Mouse (Mus musculus) midbrain, embryonic 16.5 days (tissue): ENCODE measurements at regions not wholly inside any gene's neighbourhood (a gene's known extent, or its start where the extent isn't known, plus 50 kb on each side); places are given as distances from the start of the nearest gene placed in this dataset.
A peak's percentile ranks its signal among the peaks of the same experiment; 100 is the strongest.

ENCODE experiments used
- ATAC-seq: fragments of 200-750 bp; cut with Nextera tagmentation; 2 replicates; pipeline ENCODE4 v1.8.0; 2017; ENCODE audit warnings: moderate TSS enrichment
- H3K27ac ChIP-seq: fragments of 300-500 bp; sonication (generic); 2 replicates; pipeline ENCODE4 v1.5.1; 2014; ENCODE audit warnings: mild to moderate bottlenecking, low read length, mixed read lengths
- H3K27me3 ChIP-seq: fragments of 300-500 bp; sonication (generic); 2 replicates; pipeline ENCODE4 v1.6.1; 2014; ENCODE audit warnings: low read depth, low read length, mixed read lengths; ENCODE audit not compliant: control insufficient read depth, insufficient read depth
- H3K36me3 ChIP-seq: fragments of 300-500 bp; sonication (generic); 2 replicates; pipeline ENCODE4 v1.6.1; 2014; ENCODE audit warnings: mild to moderate bottlenecking, low read length, moderate library complexity, mixed read lengths; ENCODE audit not compliant: control insufficient read depth, insufficient read depth
- H3K4me1 ChIP-seq: fragments of 300-500 bp; sonication (generic); 2 replicates; pipeline ENCODE4 v1.6.1; 2014; ENCODE audit warnings: mild to moderate bottlenecking, low read length, mixed read lengths; ENCODE audit not compliant: control insufficient read depth, insufficient read depth
- H3K4me2 ChIP-seq: fragments of 300-500 bp; sonication (generic); 2 replicates; pipeline ENCODE4 v1.6.1; 2014; ENCODE audit warnings: mild to moderate bottlenecking, low read length, mixed read lengths
- H3K4me3 ChIP-seq: fragments of 300-500 bp; sonication (generic); 2 replicates; pipeline ENCODE4 v1.5.1; 2014; ENCODE audit warnings: low read depth, mild to moderate bottlenecking, low read length, moderate library complexity, mixed read lengths
- H3K9ac ChIP-seq: fragments of 300-500 bp; sonication (generic); 2 replicates; pipeline ENCODE4 v1.6.1; 2014; ENCODE audit warnings: low read depth, low read length, mixed read lengths
- H3K9me3 ChIP-seq: fragments of 300-500 bp; sonication (generic); replicated peaks from 2 replicates; pipeline ENCODE4 v1.6.1; 2014; ENCODE audit warnings: mild to moderate bottlenecking, low read length, mixed read lengths; ENCODE audit not compliant: control insufficient read depth, poor library complexity, severe bottlenecking
- WGBS: fragments of 180-500 bp; shearing (Covaris S2); extraction: QIAGEN DNeasy Blood & Tissue Kit; methylation state at CpG from one replicate; pipeline ENCODE4 v1.1.7; 2014; 5-methylcytosine and 5-hydroxymethylcytosine counted together

- no peaks in the 10 kb centered on the region for H3K4me1 ChIP-seq
- no peaks in the 10 kb centered on the region for H3K36me3 ChIP-seq
- H3K9ac ChIP-seq: no peak overlapping the region
- H3K27me3 ChIP-seq: no peaks in the 10 kb centered on the region
- H3K4me2 ChIP-seq: no peak overlapping the region
- 59% methylated on average over 4 of the region's 4 CpGs for WGBS
- no peaks in the 10 kb centered on the region for H3K9me3 ChIP-seq
- no peak overlapping the region for H3K27ac ChIP-seq
- ATAC-seq: no peak
- no peak overlapping the region for H3K4me3 ChIP-seq
Observed at GRCm38 (mm10) chr3:137517433-137517832, 104.0 kb upstream of the Ddit4l start.

DNA sequence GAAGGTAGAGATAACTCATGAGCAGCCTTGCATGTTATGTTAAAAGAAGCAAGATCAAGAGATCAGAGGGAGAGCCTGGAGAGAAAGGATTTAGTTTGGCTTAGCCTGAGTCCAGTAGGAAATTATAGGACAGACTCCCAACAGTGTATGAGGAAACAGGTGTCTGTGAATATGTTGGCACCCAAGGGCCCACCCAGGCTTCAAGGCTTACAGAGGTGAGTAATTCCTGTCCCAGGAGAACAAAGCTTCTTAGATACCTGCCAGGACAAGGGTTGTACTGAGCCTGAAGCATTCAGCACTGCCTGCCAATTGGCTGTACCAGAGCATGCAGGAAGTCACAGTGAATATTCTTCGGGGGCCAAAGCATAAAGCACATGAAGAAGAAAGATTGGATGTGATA, 101.2 kb upstream of the Ddit4l start:
- Histone ChIP-seq H3K4me2 (no peak overlapping the region), H3K4me1 (no peaks in the 10 kb centered on the region), H3K36me3 (no peaks in the 10 kb centered on the region), H3K9me3 (no peaks in the 10 kb centered on the region), H3K27me3 (no peaks in the 10 kb centered on the region), H3K9ac (no peak overlapping the region), H3K4me3 (no peak overlapping the region), H3K27ac (no peak overlapping the region)
- ATAC-seq: no peak
- 100% methylated on average over 1 of the region's 1 CpGs for WGBS

- no peaks in the 10 kb centered on the region for H3K27me3 ChIP-seq
- H3K4me2 ChIP-seq: no peak overlapping the region
- H3K9ac ChIP-seq: no peak overlapping the region
- no peak overlapping the region for H3K4me3 ChIP-seq
- H3K9me3 ChIP-seq: no peaks in the 10 kb centered on the region
- H3K36me3 ChIP-seq: no peaks in the 10 kb centered on the region
- peaks cover 9% of the 10 kb centered on the region for H3K4me1 ChIP-seq
- H3K27ac ChIP-seq: no peak overlapping the region
- ATAC-seq: no peak
- WGBS: 78% methylated on average over 12 of the region's 12 CpGs
Observed at GRCm38 (mm10) chr3:137525606-137526575, 95.5 kb upstream of the Ddit4l start.

- no peaks in the 10 kb centered on the region for H3K27me3 ChIP-seq
- no peak for ATAC-seq
- no peaks in the 10 kb centered on the region for H3K36me3 ChIP-seq
- H3K4me2 ChIP-seq: no peak overlapping the region
- H3K27ac ChIP-seq: no peak overlapping the region
- 64% methylated on average over 2 of the region's 2 CpGs for WGBS
- H3K9ac ChIP-seq: no peak overlapping the region
- H3K4me1 ChIP-seq: peaks cover 9% of the 10 kb centered on the region
- no peaks in the 10 kb centered on the region for H3K9me3 ChIP-seq
- H3K4me3 ChIP-seq: no peak overlapping the region
Observed at GRCm38 (mm10) chr3:137529592-137529960, 91.8 kb upstream of the Ddit4l start.

DNA sequence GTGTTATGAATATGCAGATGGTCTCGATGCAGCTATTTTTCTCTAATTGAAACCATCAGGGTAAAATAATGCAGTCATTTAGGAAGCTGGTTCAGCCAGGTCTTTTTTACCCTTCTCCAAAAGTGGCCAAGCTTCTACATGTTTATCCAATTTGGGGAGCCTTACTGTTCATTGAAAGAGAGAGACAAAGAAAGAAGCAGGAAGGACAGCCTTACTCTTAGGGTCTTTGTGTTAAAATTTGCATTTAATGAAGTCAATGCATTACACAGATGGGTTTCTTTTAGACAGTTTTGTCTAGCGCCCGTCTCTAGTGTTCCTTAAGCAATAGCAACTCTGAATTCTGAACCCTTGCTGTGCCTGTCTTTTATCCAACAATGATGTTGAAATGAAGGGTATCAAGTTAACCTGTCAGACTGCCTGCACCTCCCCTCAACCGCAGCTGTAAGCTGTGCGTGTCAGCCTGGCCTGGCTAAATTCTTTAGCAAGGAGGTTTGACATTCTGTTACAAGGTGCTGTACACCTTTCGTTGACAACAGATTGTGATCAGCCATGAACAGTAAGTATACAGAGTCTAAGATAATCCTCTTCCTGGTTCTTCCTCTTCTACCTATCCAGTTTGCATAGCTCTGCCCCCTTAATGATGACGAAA, 91.3 kb upstream of the Ddit4l start:
- no peak overlapping the region for H3K4me3 ChIP-seq
- H3K27me3 ChIP-seq: no peaks in the 10 kb centered on the region
- peaks cover 9% of the 10 kb centered on the region for H3K4me1 ChIP-seq
- no peaks in the 10 kb centered on the region for H3K36me3 ChIP-seq
- H3K9ac ChIP-seq: no peak overlapping the region
- ATAC-seq: no peak
- H3K27ac ChIP-seq: peak overlapping the region; percentile 40; the same call in 1 of the 2 replicates
- no peaks in the 10 kb centered on the region for H3K9me3 ChIP-seq
- no peak overlapping the region for H3K4me2 ChIP-seq
- WGBS: 32% methylated on average over 7 of the region's 7 CpGs

- no peak overlapping the region for H3K4me3 ChIP-seq
- H3K4me2 ChIP-seq: no peak overlapping the region
- H3K9ac ChIP-seq: no peak overlapping the region
- H3K27ac ChIP-seq: no peak overlapping the region
- no peaks in the 10 kb centered on the region for H3K4me1 ChIP-seq
- no peaks in the 10 kb centered on the region for H3K36me3 ChIP-seq
- H3K9me3 ChIP-seq: no peaks in the 10 kb centered on the region
- H3K27me3 ChIP-seq: peaks cover 10% of the 10 kb centered on the region
- no peak for ATAC-seq
- 81% methylated on average over 3 of the region's 3 CpGs for WGBS
Observed at GRCm38 (mm10) chr3:137541666-137542065, 79.7 kb upstream of the Ddit4l start.

GRCm38 (mm10) chr3:137542343-137542742, 79.1 kb upstream of the Ddit4l start:
- ATAC-seq: no peak
- Histone ChIP-seq H3K9me3 (no peaks in the 10 kb centered on the region), H3K9ac (no peak overlapping the region), H3K27ac (no peak overlapping the region), H3K4me2 (no peak overlapping the region), H3K4me1 (peaks cover 1% of the 10 kb centered on the region; the same call in 1 of the 2 replicates), H3K27me3 (peaks cover 13% of the 10 kb centered on the region), H3K4me3 (no peak overlapping the region), H3K36me3 (no peaks in the 10 kb centered on the region)
- 60% methylated on average over 1 of the region's 1 CpGs for WGBS

GRCm38 (mm10) chr3:137547414-137547877, 74.0 kb upstream of the Ddit4l start:
- 3% methylated on average over 12 of the region's 12 CpGs for WGBS
- Histone ChIP-seq H3K4me3 (peak overlapping the region; percentile 7), H3K4me2 (peak overlapping the region; percentile 45), H3K4me1 (peaks cover 8% of the 10 kb centered on the region), H3K36me3 (no peaks in the 10 kb centered on the region), H3K27ac (peak overlapping the region; percentile 18; the same call in 1 of the 2 replicates), H3K9me3 (no peaks in the 10 kb centered on the region), H3K27me3 (peaks cover 13% of the 10 kb centered on the region), H3K9ac (no peak overlapping the region)
- peak; percentile 83 for ATAC-seq

- peak overlapping the region; percentile 18; the same call in 1 of the 2 replicates for H3K27ac ChIP-seq
- peak; percentile 32; the same call in 1 of the 2 replicates for ATAC-seq
- H3K4me3 ChIP-seq: peak overlapping the region; percentile 7
- H3K4me1 ChIP-seq: peaks cover 8% of the 10 kb centered on the region
- peak overlapping the region; percentile 45 for H3K4me2 ChIP-seq
- no peaks in the 10 kb centered on the region for H3K9me3 ChIP-seq
- H3K27me3 ChIP-seq: peaks cover 13% of the 10 kb centered on the region
- no peak overlapping the region for H3K9ac ChIP-seq
- 2% methylated on average over 6 of the region's 6 CpGs for WGBS
- H3K36me3 ChIP-seq: no peaks in the 10 kb centered on the region
Observed at GRCm38 (mm10) chr3:137547938-137548337, 73.5 kb upstream of the Ddit4l start.
